Mouse (Mus musculus) left cerebral cortex, adult 18-20 months (tissue): ENCODE measurements around the gene Spag4. TPM values are rescaled to one million over a fixed set of nuclear protein-coding genes. Genes with fewer than 3 reads are reported as not detected.
A peak's percentile ranks its signal among the peaks of the same experiment; 100 is the strongest.

Experiments used
- DNase-seq, 2 experiments: peaks; one replicate each; pipeline ENCODE4 v3.0.0; 2021 to 2022; ENCODE audit warnings: low spot score in 2 of 2, mixed read lengths in 1 of 2
- long read RNA-seq, 2 experiments: library from polyadenylated mRNA; stranded (forward); transcript quantifications; one replicate each; pipeline ENCODE4 v2.0.0; 2021
- total RNA-seq, 2 experiments: library from RNA; stranded (reverse); gene quantifications; 2 replicates each; pipeline ENCODE4 v1.2.3; 2021

Gene Spag4
- 1 to 10 TPM; 4.2 to 4.4 TPM for total RNA-seq
- long read RNA-seq, experiment 1, partial matches to known transcripts = 1 of 4 reads
- long read RNA-seq, experiment 1, other reads (novel, unspliced or antisense) = 3 of 4 reads
- long read RNA-seq, experiment 2, partial matches to known transcripts = 0 of 6 reads
- long read RNA-seq, experiment 2, other reads (novel, unspliced or antisense) = 5 of 6 reads

GRCm38 (mm10) chr2:156065099-156066041 lies at the start of gene Spag4:
Gene Spag4 (plus strand): TSS chr2:156065175.
- peak; percentile 57 to 67 for DNase-seq

GRCm38 (mm10) chr2:156018106-156018505 lies 46.9 kb upstream of the Spag4 start:
- DNase-seq = no peak

GRCm38 (mm10) chr2:156021219-156021618 lies 43.8 kb upstream of the Spag4 start:
- no peak for DNase-seq

GRCm38 (mm10) chr2:156021765-156022164 lies 43.2 kb upstream of the Spag4 start:
- DNase-seq = no peak

GRCm38 (mm10) chr2:156025482-156025881 lies 39.5 kb upstream of the Spag4 start:
- DNase-seq = no peak

- no peak for DNase-seq
These were observed 25.6 kb upstream of the Spag4 start for GRCm38 (mm10) chr2:156039390-156039789.

- no peak for DNase-seq
These were observed 22.1 kb upstream of the Spag4 start for GRCm38 (mm10) chr2:156042903-156043302.

- DNase-seq = no peak
These were observed 17.0 kb upstream of the Spag4 start for GRCm38 (mm10) chr2:156047929-156048328.

- no peak for DNase-seq
These were observed 12.2 kb upstream of the Spag4 start, which contains the start of gene Fer1l4 for GRCm38 (mm10) chr2:156052816-156053215. Gene Fer1l4 (minus strand): TSS chr2:156052947.

GRCm38 (mm10) chr2:156066126-156066525 lies 1.2 kb downstream of the Spag4 start:
- DNase-seq = no peak

- no peak for DNase-seq
These were observed 2.9 kb downstream of the Spag4 start for GRCm38 (mm10) chr2:156067916-156068315.

GRCm38 (mm10) chr2:156071236-156071635 lies 6.3 kb downstream of the Spag4 start:
- no peak for DNase-seq

- no peak for DNase-seq
These were observed 8.8 kb downstream of the Spag4 start for GRCm38 (mm10) chr2:156073725-156074124.

GRCm38 (mm10) chr2:156077461-156077860 lies 12.5 kb downstream of the Spag4 start:
- no peak for DNase-seq

- no peak for DNase-seq
These were observed 13.6 kb downstream of the Spag4 start for GRCm38 (mm10) chr2:156078421-156079182.

GRCm38 (mm10) chr2:156079183-156079560 lies 14.2 kb downstream of the Spag4 start:
- DNase-seq = no peak

GRCm38 (mm10) chr2:156079674-156080073 lies 14.7 kb downstream of the Spag4 start:
- no peak for DNase-seq

GRCm38 (mm10) chr2:156080391-156080790 lies 15.4 kb downstream of the Spag4 start:
- DNase-seq = no peak

GRCm38 (mm10) chr2:156084541-156084940 lies 19.6 kb downstream of the Spag4 start:
- no peak for DNase-seq

- DNase-seq = no peak
These were observed 22.6 kb downstream of the Spag4 start for GRCm38 (mm10) chr2:156087391-156088110.

- no peak for DNase-seq
These were observed 24.8 kb downstream of the Spag4 start for GRCm38 (mm10) chr2:156089799-156090198.
